11 mouse cellular contexts compared by ENCODE assay signal in genomic region chr15:99861955-99862354, GRCm38 (mm10). TPM values are rescaled to one million over a fixed set of nuclear protein-coding genes. Genes with fewer than 3 reads are reported as not detected.
DNase-seq lines count a peak whose midpoint lies in the region; ATAC-seq lines count a peak whose summit lies in the region.
"Had no signal": no experiment of that assay in that cellular context is flagged by ENCODE, and none has a peak within 500 bp of the region (broad histone marks: within the 10 kb centered on the region; RNA-seq: fewer than 3 reads in every experiment).

No protein-coding gene starts in this region.

- peaks cover 2% of the 10 kb centered on the region; the same call in 1 of the 2 replicates for H3K4me1 ChIP-seq in forebrain, embryonic 11.5 days (replicated peaks; ENCODE audit: control insufficient read depth, insufficient read depth, low read length)
- peaks cover 21% of the 10 kb centered on the region for H3K4me1 ChIP-seq in forebrain, embryonic 15.5 days
- H3K4me1 ChIP-seq in midbrain, embryonic 10.5 days: peaks cover 13% of the 10 kb centered on the region
- peaks cover 8% of the 10 kb centered on the region for H3K4me1 ChIP-seq in midbrain, embryonic 15.5 days
- peaks cover 9% of the 10 kb centered on the region; the same call in 1 of the 2 replicates for H3K4me1 ChIP-seq in stomach, embryonic 14.5 days (ENCODE audit: control insufficient read depth, insufficient read depth, low read length)

- no peak overlapping the region for H3K4me2 ChIP-seq in forebrain, embryonic 11.5 days (ENCODE audit: low read depth, low read length, severe bottlenecking)
- H3K4me2 ChIP-seq in forebrain, embryonic 15.5 days (replicated peaks): no peak overlapping the region
- no peak overlapping the region for H3K4me2 ChIP-seq in midbrain, embryonic 15.5 days
- no peak overlapping the region for H3K4me2 ChIP-seq in stomach, embryonic 14.5 days (replicated peaks; ENCODE audit: low read depth, low read length)
- H3K4me2 ChIP-seq: embryonic facial prominence, embryonic 13.5 days had no signal

- H3K27ac ChIP-seq in forebrain, embryonic 11.5 days (ENCODE audit: low read depth, low read length): no peak overlapping the region
- H3K27ac ChIP-seq in forebrain, embryonic 15.5 days (replicated peaks): no peak overlapping the region
- H3K27ac ChIP-seq in midbrain, embryonic 10.5 days (replicated peaks): 0 out of 2 replicates have a peak overlapping the region, but pooled peaks have one; percentile 17
- H3K27ac ChIP-seq in midbrain, embryonic 15.5 days: no peak overlapping the region
- peak overlapping the region; percentile 44 for H3K27ac ChIP-seq in stomach, embryonic 14.5 days (ENCODE audit: low read length)
- H3K27ac ChIP-seq: embryonic facial prominence, embryonic 13.5 days; liver, embryonic 14.5 days had no signal

- H3K27me3 ChIP-seq in forebrain, embryonic 11.5 days (ENCODE audit: control insufficient read depth, insufficient read depth, low read length): no peaks in the 10 kb centered on the region
- no peaks in the 10 kb centered on the region for H3K27me3 ChIP-seq in forebrain, embryonic 15.5 days
- no peaks in the 10 kb centered on the region for H3K27me3 ChIP-seq in midbrain, embryonic 10.5 days (ENCODE audit: low read depth, poor library complexity, severe bottlenecking)
- no peaks in the 10 kb centered on the region for H3K27me3 ChIP-seq in midbrain, embryonic 15.5 days (replicated peaks)
- no peaks in the 10 kb centered on the region for H3K27me3 ChIP-seq in stomach, embryonic 14.5 days (ENCODE audit: control insufficient read depth, insufficient read depth, low read length)
- H3K27me3 ChIP-seq: embryonic facial prominence, embryonic 13.5 days had no signal

- 41% methylated on average over 11 of the region's 11 CpGs for WGBS in forebrain, embryonic 11.5 days
- 29% methylated on average over 11 of the region's 11 CpGs for WGBS in forebrain, embryonic 15.5 days
- whole genome bisulfite sequencing in midbrain, embryonic 10.5 days: 62% methylated on average over 11 of the region's 11 CpGs
- 55% methylated on average over 11 of the region's 11 CpGs for WGBS in midbrain, embryonic 15.5 days
- 28% methylated on average over 11 of the region's 11 CpGs for WGBS in stomach, embryonic 14.5 days

- peak; percentile 62 for DNase-seq in forebrain, embryonic 11.5 days (ENCODE audit: low spot score)
- no peak for DNase-seq in midbrain, embryonic 10.5 days (ENCODE audit: low spot score)
- peak; percentile 33 to 50 for DNase-seq in kidney, postnatal 25 days
- no peak for DNase-seq in adrenal gland, adult 18-20 months (ENCODE audit: low spot score in 2 of 2)
- no peak for DNase-seq in frontal cortex, postnatal 14 days (ENCODE audit: low spot score in 2 of 2)

- H3K4me3 ChIP-seq in forebrain, embryonic 11.5 days (ENCODE audit: low read depth, low read length): no peak overlapping the region
- H3K4me3 ChIP-seq in forebrain, embryonic 15.5 days: no peak overlapping the region
- no peak overlapping the region for H3K4me3 ChIP-seq in midbrain, embryonic 10.5 days
- no peak overlapping the region for H3K4me3 ChIP-seq in midbrain, embryonic 15.5 days
- no peak overlapping the region for H3K4me3 ChIP-seq in stomach, embryonic 14.5 days (ENCODE audit: low read depth, low read length)
- H3K4me3 ChIP-seq: embryonic facial prominence, embryonic 13.5 days had no signal

- no peak for ATAC-seq in forebrain, embryonic 11.5 days (replicated peaks; ENCODE audit: low FRiP score)
- no peak for ATAC-seq in forebrain, embryonic 15.5 days (replicated peaks)
- ATAC-seq in midbrain, embryonic 15.5 days (replicated peaks): no peak
- ATAC-seq in stomach, embryonic 14.5 days (ENCODE audit: insufficient number of reproducible peaks, insufficient read depth, low FRiP score, low read depth): no peak
- ATAC-seq: inflammation-experienced regulatory T-cells, adult 6 months had no signal

- H3K36me3 ChIP-seq in forebrain, embryonic 11.5 days (ENCODE audit: control insufficient read depth, insufficient read depth, low read length): no peaks in the 10 kb centered on the region
- no peaks in the 10 kb centered on the region for H3K36me3 ChIP-seq in forebrain, embryonic 15.5 days
- peaks cover 4% of the 10 kb centered on the region; the same call in 1 of the 2 replicates for H3K36me3 ChIP-seq in midbrain, embryonic 10.5 days
- H3K36me3 ChIP-seq in midbrain, embryonic 15.5 days (replicated peaks): no peaks in the 10 kb centered on the region; the same call in 1 of the 2 replicates
- H3K36me3 ChIP-seq in stomach, embryonic 14.5 days (ENCODE audit: control insufficient read depth, insufficient read depth, low read length): no peaks in the 10 kb centered on the region
- H3K36me3 ChIP-seq: embryonic facial prominence, embryonic 13.5 days had no signal

- no peak overlapping the region for H3K9ac ChIP-seq in forebrain, embryonic 11.5 days (ENCODE audit: low read length)
- H3K9ac ChIP-seq in forebrain, embryonic 15.5 days (replicated peaks): no peak overlapping the region
- H3K9ac ChIP-seq in midbrain, embryonic 15.5 days: no peak overlapping the region
- H3K9ac ChIP-seq in stomach, embryonic 14.5 days (replicated peaks; ENCODE audit: low read depth, low read length): no peak overlapping the region
- H3K9ac ChIP-seq: embryonic facial prominence, embryonic 13.5 days; liver, embryonic 14.5 days had no signal

- H3K9me3 ChIP-seq in forebrain, embryonic 11.5 days (ENCODE audit: control insufficient read depth, low read length): no peaks in the 10 kb centered on the region
- H3K9me3 ChIP-seq in forebrain, embryonic 15.5 days: no peaks in the 10 kb centered on the region
- H3K9me3 ChIP-seq in midbrain, embryonic 10.5 days (replicated peaks): no peaks in the 10 kb centered on the region
- no peaks in the 10 kb centered on the region for H3K9me3 ChIP-seq in midbrain, embryonic 15.5 days
- no peaks in the 10 kb centered on the region for H3K9me3 ChIP-seq in stomach, embryonic 14.5 days (ENCODE audit: control insufficient read depth, low read depth, low read length)
- H3K9me3 ChIP-seq: embryonic facial prominence, embryonic 13.5 days had no signal

RNA-seq across cellular contexts. Expression of gene Lima1, which starts 13.3 kb away (rescaled TPM):
- polyA plus RNA-seq in forebrain, embryonic 11.5 days (2014; fragmentation: Nextera tagmentation; extraction: Ambion mirVana): 40.3 and 40.5 TPM in 2 replicates
- 37.9 and 38.4 TPM in 2 replicates for polyA plus RNA-seq in forebrain, embryonic 15.5 days (2015; fragmentation: Nextera tagmentation; extraction: Ambion mirVana)
- 23.4 and 23.5 TPM in 2 replicates for polyA plus RNA-seq in midbrain, embryonic 10.5 days (2016; fragmentation: Nextera tagmentation; extraction: Ambion mirVana)
- polyA plus RNA-seq in midbrain, embryonic 15.5 days (2015; fragmentation: Nextera tagmentation; extraction: Ambion mirVana): 13.9 and 14.2 TPM in 2 replicates
- polyA plus RNA-seq in stomach, embryonic 14.5 days (2014; fragmentation: Nextera tagmentation; extraction: Ambion mirVana): 69.4 and 78.0 TPM in 2 replicates
- total RNA-seq in adrenal gland, adult 18-20 months (2021): 10 to 100 TPM; 35.4 to 39.9 TPM

Comparison
In these comparisons a context has a peak if more than half of its experiments do, and no peak if none do; other contexts are left out.
1. H3K27ac ChIP-seq: peak in midbrain, embryonic 10.5 days (single experiment) and stomach, embryonic 14.5 days (single experiment); none in forebrain, embryonic 11.5 days (single experiment), forebrain, embryonic 15.5 days (single experiment) and midbrain, embryonic 15.5 days (single experiment).
2. DNase-seq: peak in forebrain, embryonic 11.5 days (single experiment) and kidney, postnatal 25 days (2 of 2); none in midbrain, embryonic 10.5 days (single experiment), adrenal gland, adult 18-20 months (0 of 2) and frontal cortex, postnatal 14 days (0 of 2).